Comparison of ENCODE assay signal across 30 mouse cellular contexts in the genomic region with DNA sequence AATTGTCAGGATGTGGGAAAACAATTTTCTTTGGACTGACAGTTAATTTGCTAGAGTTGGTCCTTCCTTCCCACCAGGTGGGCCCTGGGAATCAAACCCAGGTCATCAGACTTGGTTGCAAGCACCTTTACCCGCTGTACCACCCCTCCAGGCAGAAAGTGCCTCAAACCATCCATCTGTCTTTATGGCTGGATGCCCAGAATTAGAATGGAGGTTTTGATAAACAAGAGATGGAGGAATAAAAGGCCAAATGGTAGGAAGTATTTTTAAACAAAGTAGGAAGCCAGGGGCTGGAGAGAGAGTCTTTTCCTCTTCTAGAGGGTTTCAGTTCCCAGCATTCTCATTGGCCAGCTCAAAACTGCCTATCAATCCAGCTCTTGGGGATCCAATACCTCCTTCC. TPM values are rescaled to one million over a fixed set of nuclear protein-coding genes. Genes with fewer than 3 reads are reported as not detected.
DNase-seq lines count a peak whose midpoint lies in the region; ATAC-seq and TF ChIP-seq lines count a peak whose summit lies in the region.
"Had no signal": no experiment of that assay in that cellular context is flagged by ENCODE, and none has a peak within 500 bp of the region (broad histone marks: within the 10 kb centered on the region; RNA-seq: fewer than 3 reads in every experiment).

No protein-coding gene starts in this region.

- no peaks in the 10 kb centered on the region for H3K27me3 ChIP-seq in heart, adult 2 months (ENCODE audit: control insufficient read depth, insufficient read depth, low read length)
- no peaks in the 10 kb centered on the region for H3K27me3 ChIP-seq in midbrain, embryonic 13.5 days
- H3K27me3 ChIP-seq: forebrain, embryonic 15.5 days; hindbrain, embryonic 12.5 days; hindbrain, embryonic 15.5 days had no signal

- no peak overlapping the region for H3K4me3 ChIP-seq in heart, adult 2 months
- H3K4me3 ChIP-seq in midbrain, embryonic 13.5 days (replicated peaks): no peak overlapping the region
- H3K4me3 ChIP-seq: forebrain, embryonic 10.5 days; forebrain, embryonic 15.5 days; heart, embryonic 10.5 days; heart, embryonic 13.5 days; hindbrain, embryonic 12.5 days; hindbrain, embryonic 15.5 days had no signal

- no peaks in the 10 kb centered on the region for H3K79me2 ChIP-seq in heart, adult 2 months (replicated peaks; ENCODE audit: control insufficient read depth, insufficient read depth, low read length)

- H3K4me1 ChIP-seq in heart, adult 2 months (ENCODE audit: control insufficient read depth, insufficient read depth, low read length): peaks cover 10% of the 10 kb centered on the region
- 0 out of 2 replicates have a peak, but pooled peaks cover 2% of the 10 kb centered on the region for H3K4me1 ChIP-seq in midbrain, embryonic 13.5 days (replicated peaks)

- DNase-seq in cerebellum, postnatal 10 days: peak; percentile 32 to 43
- no peak for DNase-seq in cerebellum, adult 8-10 months
- DNase-seq in heart, adult 2 months: no peak
- DNase-seq in heart, postnatal 4 days: no peak
- peak; percentile 56 for DNase-seq in NIH3T3 (ENCODE audit: low read depth)
- DNase-seq in brain, adult 2 months (ENCODE audit: low read depth, low spot score): peak; percentile 77
- DNase-seq: adrenal gland, adult 8-10 months; adrenal gland, postnatal 25 days; cerebellum, adult 18-20 months; gastrocnemius, postnatal 25 days; heart, postnatal 14 days; kidney, adult 2 months had no signal

- no peaks in the 10 kb centered on the region for H3K9me3 ChIP-seq in midbrain, embryonic 13.5 days
- H3K9me3 ChIP-seq: forebrain, embryonic 15.5 days; heart, embryonic 10.5 days; heart, embryonic 13.5 days; hindbrain, embryonic 12.5 days; hindbrain, embryonic 15.5 days had no signal

- no peak overlapping the region for H3K4me2 ChIP-seq in midbrain, embryonic 13.5 days (replicated peaks)
- H3K4me2 ChIP-seq: forebrain, embryonic 15.5 days; heart, embryonic 13.5 days; hindbrain, embryonic 12.5 days; hindbrain, embryonic 15.5 days had no signal

- peak overlapping the region; percentile 2; the same call in 1 of the 2 replicates for H3K27ac ChIP-seq in heart, adult 2 months
- no peak overlapping the region for H3K27ac ChIP-seq in midbrain, embryonic 13.5 days
- H3K27ac ChIP-seq: forebrain, embryonic 10.5 days; forebrain, embryonic 15.5 days; heart, embryonic 10.5 days; heart, embryonic 13.5 days; hindbrain, embryonic 12.5 days; hindbrain, embryonic 15.5 days had no signal

- TF ChIP-seq CTCF in heart, adult 2 months (IDR thresholded peaks at IDR 0.05): no peak

- intact Hi-C loops in heart, adult 2 months (cut with DNase I): no loop called here

- H3K36me3 ChIP-seq in heart, adult 2 months (ENCODE audit: control insufficient read depth, insufficient read depth, low read length): no peaks in the 10 kb centered on the region
- H3K36me3 ChIP-seq in midbrain, embryonic 13.5 days: no peaks in the 10 kb centered on the region
- H3K36me3 ChIP-seq: forebrain, embryonic 10.5 days; forebrain, embryonic 15.5 days; heart, embryonic 10.5 days; heart, embryonic 13.5 days; hindbrain, embryonic 12.5 days; hindbrain, embryonic 15.5 days had no signal

- WGBS in heart, adult 2 months: 79% methylated on average over 1 of the region's 1 CpGs
- WGBS in midbrain, embryonic 13.5 days: 76% methylated on average over 1 of the region's 1 CpGs

- H3K9ac ChIP-seq in heart, adult 2 months (ENCODE audit: low read depth, low read length): no peak overlapping the region
- H3K9ac ChIP-seq in midbrain, embryonic 13.5 days (replicated peaks): no peak overlapping the region
- H3K9ac ChIP-seq: forebrain, embryonic 15.5 days; heart, embryonic 13.5 days; hindbrain, embryonic 12.5 days; hindbrain, embryonic 15.5 days had no signal

- TF ChIP-seq EP300 in heart, adult 2 months (IDR thresholded peaks at IDR 0.05; ENCODE audit: insufficient read depth, low read depth, low read length): no peak

- TF ChIP-seq POLR2A in heart, adult 2 months (IDR thresholded peaks at IDR 0.05; ENCODE audit: insufficient read depth, low read depth, low read length): no peak

- ATAC-seq in midbrain, embryonic 13.5 days: no peak
- ATAC-seq: activated CD4-positive, CD25-positive, alpha-beta regulatory T cell, adult 4 months; CD4-positive, CD25-positive, alpha-beta regulatory T cell, adult 4 months; forebrain, embryonic 15.5 days; intestine, postnatal 0 days had no signal

RNA-seq across cellular contexts. Expression of gene Pvr, which starts 4.4 kb away (rescaled TPM):
- total RNA-seq in heart, adult 2 months (2021): 10 to 100 TPM; 20.1 to 24.5 TPM
- 18.1 and 34.0 TPM in 2 replicates for polyA plus RNA-seq in heart, adult 2 months (2012; rRNA removed)
- total RNA-seq in heart, postnatal 4 days (2021): 10 to 100 TPM; 25.7 to 28.3 TPM
- 5.3 and 6.2 TPM in 2 replicates for polyA plus RNA-seq in midbrain, embryonic 13.5 days (2015; fragmentation: Nextera tagmentation; extraction: Ambion mirVana)
- total RNA-seq: MEL had no signal

RNA-seq across cellular contexts. Expression of gene Igsf23, which starts 25.2 kb away (rescaled TPM):
- 1 to 10 TPM; 1.9 to 2.9 TPM for total RNA-seq in heart, adult 2 months (2021)
- polyA plus RNA-seq in heart, adult 2 months (2012; rRNA removed): 8.6 and 9.9 TPM in 2 replicates
- 1 to 10 TPM; 2.2 to 2.6 TPM for total RNA-seq in heart, postnatal 4 days (2021)
- not detected in 2 replicates for polyA plus RNA-seq in midbrain, embryonic 13.5 days (2015; fragmentation: Nextera tagmentation; extraction: Ambion mirVana)
- total RNA-seq: adrenal gland, adult 8-10 months; adrenal gland, postnatal 25 days; gastrocnemius, adult 8-10 months; gastrocnemius, postnatal 25 days; hematopoietic stem cell, adult 5-6 weeks had no signal
- polyA plus RNA-seq: embryonic facial prominence, embryonic 11.5 days; embryonic facial prominence, embryonic 14.5 days; forebrain, embryonic 10.5 days; forebrain, embryonic 15.5 days; hindbrain, embryonic 15.5 days had no signal

RNA-seq across cellular contexts. Expression of gene Ceacam19, which starts 37.6 kb away (rescaled TPM):
- total RNA-seq in heart, adult 2 months (2021): not detected
- polyA plus RNA-seq in heart, adult 2 months (2012; rRNA removed): not detected in 2 replicates
- total RNA-seq in heart, postnatal 4 days (2021): not detected
- not detected in 2 replicates for polyA plus RNA-seq in midbrain, embryonic 13.5 days (2015; fragmentation: Nextera tagmentation; extraction: Ambion mirVana)
- total RNA-seq: adrenal gland, adult 8-10 months; adrenal gland, postnatal 25 days; gastrocnemius, adult 8-10 months; gastrocnemius, postnatal 25 days; heart, adult 18-20 months; heart, postnatal 14 days; hematopoietic stem cell, adult 5-6 weeks had no signal
- polyA plus RNA-seq: activated CD4-positive, CD25-positive, alpha-beta regulatory T cell, adult 4 months; C2C12; CD4-positive, CD25-positive, alpha-beta regulatory T cell, adult 4 months; embryonic facial prominence, embryonic 11.5 days; forebrain, embryonic 10.5 days; forebrain, embryonic 15.5 days; heart, embryonic 10.5 days; heart, embryonic 13.5 days; hindbrain, embryonic 12.5 days; hindbrain, embryonic 15.5 days; intestine, embryonic 14.5 days; intestine, postnatal 0 days had no signal

RNA-seq across cellular contexts. Expression of gene Ceacam20, which starts 39.8 kb away (rescaled TPM):
- total RNA-seq in heart, adult 2 months (2021): not detected
- not detected in 2 replicates for polyA plus RNA-seq in heart, adult 2 months (2012; rRNA removed)
- total RNA-seq in heart, postnatal 4 days (2021): not detected
- polyA plus RNA-seq in midbrain, embryonic 13.5 days (2015; fragmentation: Nextera tagmentation; extraction: Ambion mirVana): not detected in 2 replicates
- total RNA-seq: adrenal gland, adult 8-10 months; adrenal gland, postnatal 25 days; gastrocnemius, adult 8-10 months; gastrocnemius, postnatal 25 days; heart, adult 18-20 months; heart, postnatal 14 days; hematopoietic stem cell, adult 5-6 weeks; MEL had no signal
- polyA plus RNA-seq: activated CD4-positive, CD25-positive, alpha-beta regulatory T cell, adult 4 months; C2C12; CD4-positive, CD25-positive, alpha-beta regulatory T cell, adult 4 months; embryonic facial prominence, embryonic 11.5 days; embryonic facial prominence, embryonic 14.5 days; forebrain, embryonic 10.5 days; forebrain, embryonic 15.5 days; heart, embryonic 10.5 days; heart, embryonic 13.5 days; hindbrain, embryonic 12.5 days; hindbrain, embryonic 15.5 days had no signal

Comparison
In these comparisons a context has a peak if more than half of its experiments do, and no peak if none do; other contexts are left out.
1. DNase-seq: peak in cerebellum, postnatal 10 days (2 of 2), NIH3T3 (single experiment) and brain, adult 2 months (single experiment); none in cerebellum, adult 8-10 months (single experiment), heart, adult 2 months (0 of 2) and heart, postnatal 4 days (single experiment).